Mouse (Mus musculus): ENCODE measurements around the gene Tha1. TPM values are rescaled to one million over a fixed set of nuclear protein-coding genes. Genes with fewer than 3 reads are reported as not detected.

The Tha1 gene
- polyA plus RNA-seq, 1 experiment from 2014 or later, result 4.9 TPM

DNA sequence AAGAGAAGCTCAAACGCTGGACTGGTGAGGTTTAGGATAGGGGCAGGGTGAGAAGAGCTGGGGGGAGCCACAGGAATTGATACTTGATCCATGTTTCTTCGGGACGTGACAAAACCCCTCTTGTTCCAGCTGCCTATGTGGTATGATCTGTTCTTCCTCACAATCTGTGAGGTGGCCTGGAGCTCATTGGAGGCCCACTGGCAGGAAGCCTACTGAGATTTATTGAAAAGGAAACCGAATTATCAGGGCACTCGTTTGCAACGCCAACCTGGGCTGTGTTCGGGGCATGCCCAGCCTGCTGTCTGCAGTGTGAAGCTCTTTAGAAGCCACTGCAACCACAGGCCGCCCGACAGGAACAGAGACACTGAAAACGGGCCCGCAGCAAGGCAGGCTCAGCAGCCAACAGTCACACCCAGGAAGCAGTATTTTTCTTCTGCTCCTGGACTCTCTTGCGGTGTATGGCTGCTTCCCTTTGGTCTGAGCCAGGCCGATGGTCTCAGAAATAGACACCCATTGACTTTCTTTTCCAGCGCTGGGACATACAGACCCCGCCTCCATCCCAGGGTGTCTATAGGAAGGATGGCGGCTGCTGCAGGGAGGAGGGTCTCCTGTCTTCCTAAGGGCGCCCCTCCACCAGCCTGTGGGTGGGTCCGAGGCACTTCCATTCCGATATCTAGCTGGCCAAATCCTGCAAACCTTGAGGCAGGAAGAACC lies 24.9 kb downstream of the Tha1 start:
- Histone ChIP-seq H3K9ac (peak overlapping the region; percentile 85), H3K4me1 (replicated peaks) (peaks cover 27% of the 10 kb centered on the region), H3K4me3 (peak overlapping the region; percentile 74), H3K27me3 (replicated peaks) (no peaks in the 10 kb centered on the region), H3K4me2 (peak overlapping the region; percentile 86), H3K9me3 (replicated peaks) (no peaks in the 10 kb centered on the region), H3K36me3 (peaks cover 23% of the 10 kb centered on the region), H3K27ac (ENCODE audit: poor library complexity, severe bottlenecking) (peak overlapping the region; percentile 97)
- WGBS, result 8% methylated on average over 19 of the region's 19 CpGs
- peak; percentile 68 for ATAC-seq (ENCODE audit: insufficient number of reproducible peaks, low FRiP score)

DNA sequence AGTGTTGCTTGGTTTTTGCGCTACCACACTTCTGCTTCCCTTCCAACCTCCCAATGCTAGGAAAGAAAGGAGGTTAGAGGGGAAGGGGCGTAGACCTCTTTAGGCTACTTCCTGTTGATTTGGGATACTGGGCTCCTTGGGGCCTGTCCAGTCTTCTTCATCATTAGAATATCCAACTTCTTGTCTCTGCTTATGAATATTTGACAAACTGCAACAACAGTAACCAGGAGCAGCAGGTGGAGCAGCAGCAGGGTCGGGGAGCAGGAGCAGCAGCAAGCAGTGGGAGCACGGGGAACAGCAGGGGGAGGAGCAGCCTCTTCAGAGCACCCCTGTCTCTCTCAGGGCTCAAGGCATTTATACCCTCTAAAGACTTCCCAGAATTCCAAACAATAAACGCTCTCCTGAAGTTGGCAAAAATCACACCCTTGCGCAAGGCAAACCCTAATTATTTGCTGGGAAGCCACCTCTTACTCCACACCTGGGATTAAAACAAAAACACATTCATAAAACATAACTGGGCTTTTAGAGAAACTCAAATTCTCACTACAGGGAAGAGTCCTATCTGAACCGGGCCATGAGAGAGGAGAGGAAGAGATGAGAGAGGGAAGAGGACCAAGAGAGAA lies 25.6 kb downstream of the Tha1 start:
- Histone ChIP-seq H3K27ac (ENCODE audit: poor library complexity, severe bottlenecking) (peak overlapping the region; percentile 97), H3K36me3 (peaks cover 15% of the 10 kb centered on the region), H3K4me2 (peak overlapping the region; percentile 86), H3K4me3 (peak overlapping the region; percentile 74; the same call in 1 of the 2 replicates), H3K9ac (peak overlapping the region; percentile 85), H3K27me3 (replicated peaks) (no peaks in the 10 kb centered on the region), H3K9me3 (replicated peaks) (no peaks in the 10 kb centered on the region), H3K4me1 (replicated peaks) (peaks cover 27% of the 10 kb centered on the region)
- ATAC-seq (ENCODE audit: insufficient number of reproducible peaks, low FRiP score), result no peak
- WGBS, result 74% methylated on average over 7 of the region's 7 CpGs

DNA sequence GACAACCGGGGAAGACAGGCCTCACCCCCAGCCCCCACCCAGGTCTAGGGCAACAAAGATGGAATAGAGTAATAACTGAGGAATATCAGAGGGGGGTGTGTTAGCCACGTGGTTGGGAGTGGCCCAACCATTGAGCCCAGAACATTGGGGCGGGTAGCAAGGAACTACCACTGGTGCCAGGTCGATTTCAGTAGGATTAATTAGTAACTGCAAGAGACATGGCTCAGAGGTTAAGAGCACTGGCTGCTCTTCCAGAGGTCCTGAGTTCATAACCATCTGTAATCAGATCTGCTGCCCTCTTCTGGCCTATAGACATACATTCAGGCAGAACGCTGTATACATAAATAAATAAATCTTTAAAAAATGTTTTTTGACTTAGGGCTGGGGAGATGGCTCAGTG lies 26.6 kb downstream of the Tha1 start:
- peaks cover 5% of the 10 kb centered on the region for H3K36me3 ChIP-seq
- 62% methylated on average over 5 of the region's 5 CpGs for WGBS
- peaks cover 27% of the 10 kb centered on the region for H3K4me1 ChIP-seq (replicated peaks)

DNA sequence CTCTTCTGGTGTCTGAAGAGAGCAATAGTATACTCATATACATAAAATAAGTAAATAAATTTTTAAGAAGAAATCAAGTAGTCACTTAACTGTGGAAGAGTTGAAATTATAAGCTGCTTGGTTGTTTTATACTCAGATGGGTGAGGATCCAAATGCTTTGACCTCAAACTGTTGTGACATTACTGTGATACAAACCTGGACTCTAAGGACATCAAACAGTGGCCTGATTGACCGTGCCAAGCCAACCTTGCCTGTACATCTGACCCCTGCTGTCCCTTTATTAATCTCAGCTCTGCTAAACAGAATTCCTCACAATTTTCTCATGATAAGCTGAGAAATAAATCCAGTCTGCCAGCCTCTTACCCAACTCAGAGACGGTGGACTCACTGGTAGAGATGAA lies 27.6 kb downstream of the Tha1 start:
- no peak for ATAC-seq (ENCODE audit: insufficient number of reproducible peaks, low FRiP score)
- H3K4me2 ChIP-seq, result no peak overlapping the region
- 76% methylated on average over 2 of the region's 2 CpGs for WGBS

More for the DNA sequence above, 26.6 kb downstream of the Tha1 start:
- no peak for ATAC-seq (ENCODE audit: insufficient number of reproducible peaks, low FRiP score)
- no peak overlapping the region for H3K27ac ChIP-seq (ENCODE audit: poor library complexity, severe bottlenecking)
- no peak overlapping the region for H3K4me3 ChIP-seq
- H3K4me2 ChIP-seq, result no peak overlapping the region
- no peaks in the 10 kb centered on the region for H3K27me3 ChIP-seq (replicated peaks)
- H3K9me3 ChIP-seq (replicated peaks), result no peaks in the 10 kb centered on the region
- no peak overlapping the region for H3K9ac ChIP-seq

DNA sequence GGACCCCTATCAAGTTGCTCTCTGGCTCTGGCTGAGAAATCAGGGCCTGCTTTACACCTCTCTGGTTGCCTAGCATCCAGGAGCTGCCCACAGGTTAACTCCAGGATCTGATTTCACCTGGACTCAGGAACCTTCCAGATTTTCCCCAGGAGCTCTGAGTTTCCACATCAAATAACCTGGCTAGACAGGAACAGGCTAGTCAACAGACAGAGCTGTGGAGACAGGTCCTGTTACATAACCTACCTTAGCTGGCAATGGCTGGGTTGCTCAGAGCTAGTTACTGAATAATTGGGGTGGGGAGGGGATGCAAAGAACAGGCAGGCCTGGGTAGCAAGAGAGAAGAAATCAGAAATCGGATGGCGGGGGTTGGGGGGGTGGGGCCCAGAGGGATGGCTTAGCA lies 28.3 kb downstream of the Tha1 start:
- Histone ChIP-seq H3K9ac (no peak overlapping the region), H3K27ac (ENCODE audit: poor library complexity, severe bottlenecking) (no peak overlapping the region), H3K4me3 (no peak overlapping the region), H3K9me3 (replicated peaks) (no peaks in the 10 kb centered on the region), H3K27me3 (replicated peaks) (no peaks in the 10 kb centered on the region), H3K36me3 (no peaks in the 10 kb centered on the region), H3K4me2 (no peak overlapping the region), H3K4me1 (replicated peaks) (peaks cover 27% of the 10 kb centered on the region)
- WGBS, result 83% methylated on average over 2 of the region's 2 CpGs
- no peak for ATAC-seq (ENCODE audit: insufficient number of reproducible peaks, low FRiP score)

More for the DNA sequence above, 27.6 kb downstream of the Tha1 start:
- Histone ChIP-seq H3K4me3 (no peak overlapping the region), H3K27ac (ENCODE audit: poor library complexity, severe bottlenecking) (no peak overlapping the region), H3K36me3 (no peaks in the 10 kb centered on the region), H3K9me3 (replicated peaks) (no peaks in the 10 kb centered on the region), H3K4me1 (replicated peaks) (peaks cover 28% of the 10 kb centered on the region), H3K27me3 (replicated peaks) (no peaks in the 10 kb centered on the region), H3K9ac (no peak overlapping the region)

DNA sequence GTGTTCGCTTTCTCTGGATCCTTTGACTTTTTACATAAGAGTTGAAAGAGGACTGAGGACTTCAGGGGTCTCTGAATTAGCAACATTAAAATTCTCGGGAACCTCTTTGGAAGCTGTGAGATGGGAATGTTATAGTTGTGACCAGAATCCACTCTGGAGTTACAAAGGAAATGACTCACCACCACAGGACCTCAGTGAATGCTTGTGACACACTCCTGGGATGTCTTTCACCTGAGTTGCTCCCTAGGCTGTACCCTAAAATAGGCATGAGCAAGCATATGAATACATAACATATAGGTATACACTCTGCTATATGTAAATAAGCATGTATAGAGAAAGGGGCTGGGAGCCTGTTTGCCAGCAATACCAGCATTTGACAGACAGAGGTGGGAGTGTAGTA lies 29.8 kb downstream of the Tha1 start:
- H3K4me2 ChIP-seq, result no peak overlapping the region
- H3K27ac ChIP-seq (ENCODE audit: poor library complexity, severe bottlenecking), result no peak overlapping the region
- no peak overlapping the region for H3K4me3 ChIP-seq
- no peak for ATAC-seq (ENCODE audit: insufficient number of reproducible peaks, low FRiP score)
- WGBS, result 73% methylated on average over 2 of the region's 2 CpGs
- no peaks in the 10 kb centered on the region for H3K9me3 ChIP-seq (replicated peaks)
- H3K27me3 ChIP-seq (replicated peaks), result no peaks in the 10 kb centered on the region
- H3K9ac ChIP-seq, result no peak overlapping the region
- H3K36me3 ChIP-seq, result no peaks in the 10 kb centered on the region
- H3K4me1 ChIP-seq (replicated peaks), result peaks cover 29% of the 10 kb centered on the region

DNA sequence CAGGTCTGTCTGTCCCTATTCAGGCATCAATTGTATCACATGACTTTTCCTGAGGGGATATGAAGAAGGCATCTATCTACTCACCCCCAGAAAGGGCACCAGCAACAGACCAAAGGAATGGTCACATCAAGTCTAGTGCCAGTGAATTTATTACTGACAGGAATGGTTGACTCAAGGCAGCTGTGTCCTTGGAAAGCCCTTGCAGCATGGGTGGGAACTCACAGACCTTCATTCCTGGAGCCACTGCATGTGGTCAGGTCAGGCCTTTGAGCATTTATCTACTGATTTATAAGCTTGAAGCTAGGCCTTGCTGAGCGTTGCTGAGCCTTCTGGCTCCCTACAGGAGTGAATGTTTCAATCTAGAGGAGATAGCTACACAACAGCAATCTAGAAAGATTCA lies 32.4 kb downstream of the Tha1 start:
- Histone ChIP-seq H3K36me3 (no peaks in the 10 kb centered on the region), H3K4me2 (no peak overlapping the region), H3K9me3 (replicated peaks) (no peaks in the 10 kb centered on the region), H3K4me3 (no peak overlapping the region), H3K4me1 (replicated peaks) (peaks cover 29% of the 10 kb centered on the region), H3K9ac (no peak overlapping the region), H3K27ac (ENCODE audit: poor library complexity, severe bottlenecking) (no peak overlapping the region), H3K27me3 (replicated peaks) (no peaks in the 10 kb centered on the region)
- no peak for ATAC-seq (ENCODE audit: insufficient number of reproducible peaks, low FRiP score)
- 46% methylated on average over 1 of the region's 1 CpGs for WGBS

DNA sequence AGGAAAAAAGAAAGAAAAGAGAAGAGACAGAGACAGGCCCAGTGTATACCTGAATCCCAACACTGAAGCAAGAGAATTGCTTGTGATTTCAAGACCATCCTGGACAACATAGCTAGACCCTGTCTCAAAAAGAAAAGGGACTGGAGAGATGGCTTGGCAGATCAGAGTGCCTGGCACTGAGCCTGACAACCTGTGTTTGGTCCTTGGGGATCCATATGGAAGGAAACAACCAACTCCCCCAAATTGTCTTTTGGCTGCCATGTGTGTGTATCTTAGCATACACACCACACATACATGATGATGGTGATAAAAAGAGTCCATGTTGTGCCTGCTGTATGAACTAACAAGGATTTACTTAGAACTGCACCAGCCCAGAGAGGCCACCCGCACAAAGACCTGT lies 34.3 kb downstream of the Tha1 start:
- Histone ChIP-seq H3K4me3 (no peak overlapping the region), H3K9ac (no peak overlapping the region), H3K4me2 (no peak overlapping the region), H3K4me1 (replicated peaks) (peaks cover 29% of the 10 kb centered on the region), H3K27me3 (replicated peaks) (no peaks in the 10 kb centered on the region), H3K36me3 (no peaks in the 10 kb centered on the region), H3K9me3 (replicated peaks) (no peaks in the 10 kb centered on the region), H3K27ac (ENCODE audit: poor library complexity, severe bottlenecking) (no peak overlapping the region; the same call in 1 of the 2 replicates)
- no peak for ATAC-seq (ENCODE audit: insufficient number of reproducible peaks, low FRiP score)
- WGBS, result 79% methylated on average over 1 of the region's 1 CpGs

DNA sequence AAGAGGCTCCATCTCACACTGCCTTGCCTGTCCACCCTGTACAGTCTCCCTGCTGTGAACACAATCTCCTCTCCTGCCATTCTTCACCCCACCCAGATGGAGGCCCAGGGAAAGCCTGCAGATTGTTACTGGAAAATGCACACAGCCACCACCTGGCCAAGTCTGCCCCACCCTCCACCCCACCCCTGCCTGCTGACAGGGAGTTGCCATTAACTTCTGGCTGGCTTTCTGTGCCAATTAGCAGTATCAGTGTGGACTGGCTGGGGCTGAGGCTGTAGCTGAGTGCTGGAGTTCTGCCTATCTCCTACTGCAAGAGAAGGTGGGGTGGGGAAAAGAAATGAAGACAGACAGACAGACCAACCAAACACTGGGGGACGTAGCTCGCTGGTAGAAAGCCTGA lies 34.7 kb downstream of the Tha1 start:
- no peak overlapping the region for H3K4me2 ChIP-seq
- H3K4me1 ChIP-seq (replicated peaks), result peaks cover 29% of the 10 kb centered on the region
- no peak overlapping the region; the same call in none of the 2 replicates for H3K27ac ChIP-seq (ENCODE audit: poor library complexity, severe bottlenecking)
- no peaks in the 10 kb centered on the region for H3K9me3 ChIP-seq (replicated peaks)
- 53% methylated on average over 2 of the region's 2 CpGs for WGBS
- H3K9ac ChIP-seq, result no peak overlapping the region
- ATAC-seq (ENCODE audit: insufficient number of reproducible peaks, low FRiP score), result peak; percentile 77
- no peaks in the 10 kb centered on the region for H3K36me3 ChIP-seq
- H3K27me3 ChIP-seq (replicated peaks), result no peaks in the 10 kb centered on the region
- no peak overlapping the region for H3K4me3 ChIP-seq

DNA sequence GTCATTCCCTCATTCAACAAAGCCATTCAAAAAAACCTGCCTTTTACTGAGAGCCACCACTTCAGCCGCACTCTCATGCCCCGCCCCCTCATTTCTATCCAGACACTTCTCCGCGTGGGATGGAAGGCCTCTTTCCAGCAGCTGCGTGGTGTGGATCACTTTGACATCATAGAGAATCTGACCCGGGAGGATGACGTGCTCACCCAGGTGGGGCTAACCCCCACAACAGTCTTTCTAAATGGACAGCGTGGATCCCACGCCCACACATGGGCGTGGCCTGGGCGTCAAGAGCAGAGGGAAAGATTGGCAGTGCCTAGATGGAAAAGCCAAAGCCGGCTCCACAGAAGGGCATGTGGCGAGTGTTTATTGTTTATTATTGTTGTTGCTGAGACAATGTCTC lies 37.0 kb downstream of the Tha1 start:
- H3K9me3 ChIP-seq (replicated peaks), result no peaks in the 10 kb centered on the region
- no peaks in the 10 kb centered on the region for H3K27me3 ChIP-seq (replicated peaks)
- WGBS, result 23% methylated on average over 13 of the region's 13 CpGs
- ATAC-seq (ENCODE audit: insufficient number of reproducible peaks, low FRiP score), result peak; percentile 17; the same call in 1 of the 2 replicates
- H3K4me3 ChIP-seq, result peak overlapping the region; percentile 15; the same call in 1 of the 2 replicates
- peaks cover 37% of the 10 kb centered on the region for H3K4me1 ChIP-seq (replicated peaks)
- no peak overlapping the region for H3K9ac ChIP-seq
- H3K4me2 ChIP-seq, result peak overlapping the region; percentile 51
- peaks cover 4% of the 10 kb centered on the region; the same call in 1 of the 2 replicates for H3K36me3 ChIP-seq
- no peak overlapping the region for H3K27ac ChIP-seq (ENCODE audit: poor library complexity, severe bottlenecking)

DNA sequence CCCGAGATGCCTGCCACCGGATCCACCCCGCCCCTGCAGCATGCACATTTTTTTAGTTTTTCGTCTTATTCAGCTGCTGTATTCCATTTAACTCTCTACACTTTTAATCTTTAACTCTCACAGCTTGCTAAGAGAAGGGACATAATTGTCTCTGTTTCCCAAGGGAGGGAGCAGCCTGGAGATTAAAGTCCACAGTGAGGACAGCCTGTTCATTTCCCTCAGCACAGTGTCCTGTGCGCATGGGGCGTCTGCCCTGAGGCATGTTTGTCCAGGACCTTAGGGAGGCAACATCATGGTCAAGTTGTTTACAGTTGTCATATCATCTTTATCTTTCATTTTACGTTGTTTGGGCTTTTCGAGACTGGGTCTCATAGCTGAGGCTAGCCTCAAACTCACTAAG lies 39.2 kb downstream of the Tha1 start:
- Histone ChIP-seq H3K27me3 (replicated peaks) (no peaks in the 10 kb centered on the region), H3K9me3 (replicated peaks) (no peaks in the 10 kb centered on the region), H3K9ac (no peak overlapping the region), H3K4me3 (no peak overlapping the region), H3K4me2 (no peak overlapping the region), H3K4me1 (replicated peaks) (peaks cover 44% of the 10 kb centered on the region), H3K36me3 (peaks cover 4% of the 10 kb centered on the region; the same call in 1 of the 2 replicates), H3K27ac (ENCODE audit: poor library complexity, severe bottlenecking) (no peak overlapping the region)
- ATAC-seq (ENCODE audit: insufficient number of reproducible peaks, low FRiP score), result no peak
- WGBS, result 85% methylated on average over 8 of the region's 8 CpGs

All from heart, embryonic 12.5 days (tissue).